Mouse (Mus musculus) liver, embryonic 13.5 days (tissue): ENCODE data around the gene Ephb4. TPM values are rescaled to one million over a fixed set of nuclear protein-coding genes. Genes with fewer than 3 reads are reported as not detected.

Experiments used
- ATAC-seq: fragments of 200-750 bp; cut with Nextera tagmentation; 2 replicates; pipeline ENCODE4 v1.8.0; 2017; ENCODE audit warnings: low read depth, mild to moderate bottlenecking, moderate number of reproducible peaks, moderate library complexity
- DNase-seq: peaks from one replicate; pipeline ENCODE4 v3.0.0; 2022
- H3K27ac ChIP-seq: fragments of 300-500 bp; sonication (generic); 2 replicates; pipeline ENCODE4 v1.5.1; 2015; ENCODE audit warnings: moderate library complexity, mild to moderate bottlenecking, inconsistent platforms
- H3K27me3 ChIP-seq: fragments of 300-500 bp; sonication (generic); 2 replicates; pipeline ENCODE4 v1.6.1; 2015; ENCODE audit warnings: mild to moderate bottlenecking, inconsistent platforms
- H3K36me3 ChIP-seq: fragments of 300-500 bp; sonication (generic); 2 replicates; pipeline ENCODE4 v1.6.1; 2015; ENCODE audit warnings: mild to moderate bottlenecking, inconsistent platforms
- H3K4me1 ChIP-seq: fragments of 300-500 bp; sonication (generic); replicated peaks from 2 replicates; pipeline ENCODE4 v1.6.1; 2015; ENCODE audit warnings: inconsistent platforms
- H3K4me2 ChIP-seq: fragments of 300-500 bp; sonication (generic); 2 replicates; pipeline ENCODE4 v1.6.1; 2015; ENCODE audit warnings: inconsistent platforms, mild to moderate bottlenecking, moderate library complexity
- H3K4me3 ChIP-seq: fragments of 300-500 bp; sonication (generic); replicated peaks from 2 replicates; pipeline ENCODE4 v1.5.1; 2015; ENCODE audit warnings: mild to moderate bottlenecking, inconsistent platforms
- H3K9ac ChIP-seq: fragments of 300-500 bp; sonication (generic); 2 replicates; pipeline ENCODE4 v1.6.1; 2015; ENCODE audit warnings: mild to moderate bottlenecking, inconsistent platforms
- H3K9me3 ChIP-seq: fragments of 300-500 bp; sonication (generic); replicated peaks from 2 replicates; pipeline ENCODE4 v1.6.1; 2016; ENCODE audit warnings: inconsistent platforms
- WGBS: fragments of 180-500 bp; shearing (Covaris S2); methylation state at CpG from one replicate; pipeline ENCODE4 v1.1.7; 2015; ENCODE audit not compliant: insufficient replicate concordance; 5-methylcytosine and 5-hydroxymethylcytosine counted together
- polyA plus RNA-seq: library from polyadenylated mRNA; unstranded; fragments of >200 nt; fragmentation: Nextera tagmentation; extraction: Ambion mirVana; gene quantifications from 2 replicates; pipeline ENCODE4 v1.2.1, GENCODE M21; 2015

Ephb4 gene
- polyA plus RNA-seq, 1 experiment from 2014 or later, result 5.6 TPM

GRCm38 (mm10) chr5:137374521-137375080 is 24.7 kb downstream of the Ephb4 start:
- no peak overlapping the region for H3K4me3 ChIP-seq
- no peaks in the 10 kb centered on the region for H3K9me3 ChIP-seq
- no peak overlapping the region for H3K9ac ChIP-seq
- H3K27me3 ChIP-seq, result no peaks in the 10 kb centered on the region
- DNase-seq (no peak), ATAC-seq (no peak)
- H3K27ac ChIP-seq, result no peak overlapping the region
- 54% methylated on average over 4 of the region's 4 CpGs for WGBS
- no peak overlapping the region for H3K4me2 ChIP-seq
- H3K4me1 ChIP-seq, result no peaks in the 10 kb centered on the region
- peaks cover 45% of the 10 kb centered on the region for H3K36me3 ChIP-seq

GRCm38 (mm10) chr5:137375627-137376026 is 25.7 kb downstream of the Ephb4 start:
- WGBS, result 49% methylated on average over 2 of the region's 2 CpGs
- ATAC-seq, result no peak
- no peak overlapping the region for H3K27ac ChIP-seq
- no peaks in the 10 kb centered on the region for H3K9me3 ChIP-seq
- H3K4me1 ChIP-seq, result no peaks in the 10 kb centered on the region
- DNase-seq, result no peak
- H3K9ac ChIP-seq, result 0 out of 2 replicates have a peak overlapping the region, but pooled peaks have one; percentile 9
- H3K4me3 ChIP-seq, result no peak overlapping the region
- peaks cover 38% of the 10 kb centered on the region for H3K36me3 ChIP-seq
- H3K4me2 ChIP-seq, result no peak overlapping the region
- no peaks in the 10 kb centered on the region for H3K27me3 ChIP-seq

GRCm38 (mm10) chr5:137376198-137376597 is 26.3 kb downstream of the Ephb4 start:
- WGBS, result 39% methylated on average over 7 of the region's 7 CpGs
- ATAC-seq (no peak), DNase-seq (no peak)
- H3K9me3 ChIP-seq, result no peaks in the 10 kb centered on the region
- H3K27ac ChIP-seq, result no peak overlapping the region
- no peaks in the 10 kb centered on the region for H3K4me1 ChIP-seq
- H3K36me3 ChIP-seq, result peaks cover 33% of the 10 kb centered on the region
- H3K27me3 ChIP-seq, result no peaks in the 10 kb centered on the region
- H3K4me2 ChIP-seq, result no peak overlapping the region
- no peak overlapping the region for H3K4me3 ChIP-seq
- H3K9ac ChIP-seq, result no peak overlapping the region

- no peaks in the 10 kb centered on the region for H3K4me1 ChIP-seq
- H3K4me2 ChIP-seq, result no peak overlapping the region
- no peak overlapping the region for H3K4me3 ChIP-seq
- peaks cover 28% of the 10 kb centered on the region for H3K36me3 ChIP-seq
- no peak overlapping the region for H3K9ac ChIP-seq
- ATAC-seq (no peak), DNase-seq (no peak)
- WGBS, result 57% methylated on average over 9 of the region's 9 CpGs
- H3K27me3 ChIP-seq, result no peaks in the 10 kb centered on the region
- H3K9me3 ChIP-seq, result no peaks in the 10 kb centered on the region
- no peak overlapping the region for H3K27ac ChIP-seq
Observed at GRCm38 (mm10) chr5:137376722-137377121, 26.8 kb downstream of the Ephb4 start.

GRCm38 (mm10) chr5:137377176-137377575 is 27.3 kb downstream of the Ephb4 start:
- Histone ChIP-seq H3K4me2 (no peak overlapping the region), H3K36me3 (peaks cover 24% of the 10 kb centered on the region), H3K9ac (no peak overlapping the region), H3K27ac (no peak overlapping the region), H3K9me3 (no peaks in the 10 kb centered on the region), H3K4me1 (no peaks in the 10 kb centered on the region), H3K4me3 (no peak overlapping the region), H3K27me3 (no peaks in the 10 kb centered on the region)
- 23% methylated on average over 11 of the region's 11 CpGs for WGBS
- DNase-seq, result no peak
- no peak for ATAC-seq

GRCm38 (mm10) chr5:137377603-137378002 is 27.7 kb downstream of the Ephb4 start:
- Histone ChIP-seq H3K36me3 (peaks cover 20% of the 10 kb centered on the region), H3K4me2 (no peak overlapping the region)

GRCm38 (mm10) chr5:137381152-137381551 is 31.2 kb downstream of the Ephb4 start:
- Histone ChIP-seq H3K36me3 (no peaks in the 10 kb centered on the region), H3K4me1 (no peaks in the 10 kb centered on the region), H3K9ac (no peak overlapping the region), H3K4me2 (no peak overlapping the region), H3K4me3 (no peak overlapping the region), H3K27ac (no peak overlapping the region), H3K27me3 (no peaks in the 10 kb centered on the region), H3K9me3 (no peaks in the 10 kb centered on the region)
- DNase-seq (peak; percentile 40), ATAC-seq (no peak)
- 43% methylated on average over 4 of the region's 4 CpGs for WGBS

More at GRCm38 (mm10) chr5:137377603-137378002, 27.7 kb downstream of the Ephb4 start:
- Histone ChIP-seq H3K27ac (no peak overlapping the region), H3K9me3 (no peaks in the 10 kb centered on the region), H3K9ac (no peak overlapping the region), H3K4me3 (no peak overlapping the region), H3K27me3 (no peaks in the 10 kb centered on the region), H3K4me1 (no peaks in the 10 kb centered on the region)
- 30% methylated on average over 11 of the region's 15 CpGs for WGBS
- DNase-seq, result no peak
- ATAC-seq, result no peak

GRCm38 (mm10) chr5:137383441-137383840 is 33.5 kb downstream of the Ephb4 start:
- H3K36me3 ChIP-seq, result no peaks in the 10 kb centered on the region
- H3K9me3 ChIP-seq, result no peaks in the 10 kb centered on the region
- no peaks in the 10 kb centered on the region for H3K4me1 ChIP-seq
- no peak overlapping the region for H3K27ac ChIP-seq
- no peaks in the 10 kb centered on the region for H3K27me3 ChIP-seq
- ATAC-seq (no peak), DNase-seq (no peak)
- no peak overlapping the region for H3K4me3 ChIP-seq
- no peak overlapping the region for H3K9ac ChIP-seq
- no peak overlapping the region for H3K4me2 ChIP-seq
- 69% methylated on average over 7 of the region's 7 CpGs for WGBS

- no peak overlapping the region for H3K9ac ChIP-seq
- H3K27me3 ChIP-seq, result no peaks in the 10 kb centered on the region
- H3K4me1 ChIP-seq, result no peaks in the 10 kb centered on the region
- 71% methylated on average over 7 of the region's 7 CpGs for WGBS
- H3K4me2 ChIP-seq, result no peak overlapping the region
- ATAC-seq (no peak), DNase-seq (no peak)
- H3K36me3 ChIP-seq, result no peaks in the 10 kb centered on the region
- H3K9me3 ChIP-seq, result no peaks in the 10 kb centered on the region
- no peak overlapping the region for H3K27ac ChIP-seq
- no peak overlapping the region for H3K4me3 ChIP-seq
Observed at GRCm38 (mm10) chr5:137386712-137387111, 36.8 kb downstream of the Ephb4 start.

- Histone ChIP-seq H3K4me3 (no peak overlapping the region), H3K9ac (no peak overlapping the region), H3K36me3 (no peaks in the 10 kb centered on the region), H3K27me3 (no peaks in the 10 kb centered on the region), H3K4me1 (no peaks in the 10 kb centered on the region), H3K4me2 (no peak overlapping the region), H3K27ac (no peak overlapping the region), H3K9me3 (no peaks in the 10 kb centered on the region)
- WGBS, result 60% methylated on average over 8 of the region's 8 CpGs
- DNase-seq, result no peak
- ATAC-seq, result no peak
Observed at GRCm38 (mm10) chr5:137391641-137392040, 41.7 kb downstream of the Ephb4 start.

GRCm38 (mm10) chr5:137394456-137394855 is 44.5 kb downstream of the Ephb4 start:
- Histone ChIP-seq H3K27ac (no peak overlapping the region), H3K4me1 (no peaks in the 10 kb centered on the region), H3K9me3 (no peaks in the 10 kb centered on the region), H3K4me2 (no peak overlapping the region), H3K27me3 (no peaks in the 10 kb centered on the region), H3K4me3 (no peak overlapping the region), H3K9ac (no peak overlapping the region), H3K36me3 (no peaks in the 10 kb centered on the region)
- WGBS, result 37% methylated on average over 7 of the region's 7 CpGs
- DNase-seq, result no peak
- ATAC-seq, result no peak

GRCm38 (mm10) chr5:137404081-137404480 is 54.2 kb downstream of the Ephb4 start:
- Histone ChIP-seq H3K4me3 (no peak overlapping the region), H3K4me2 (no peak overlapping the region), H3K27me3 (no peaks in the 10 kb centered on the region), H3K36me3 (no peaks in the 10 kb centered on the region), H3K27ac (no peak overlapping the region), H3K9ac (no peak overlapping the region), H3K9me3 (no peaks in the 10 kb centered on the region), H3K4me1 (0 out of 2 replicates have a peak, but pooled peaks cover 6% of the 10 kb centered on the region)
- ATAC-seq, result no peak
- no peak for DNase-seq
- 61% methylated on average over 2 of the region's 2 CpGs for WGBS
